Comparison of ENCODE assay signal across 17 mouse cellular contexts in the genomic region with DNA sequence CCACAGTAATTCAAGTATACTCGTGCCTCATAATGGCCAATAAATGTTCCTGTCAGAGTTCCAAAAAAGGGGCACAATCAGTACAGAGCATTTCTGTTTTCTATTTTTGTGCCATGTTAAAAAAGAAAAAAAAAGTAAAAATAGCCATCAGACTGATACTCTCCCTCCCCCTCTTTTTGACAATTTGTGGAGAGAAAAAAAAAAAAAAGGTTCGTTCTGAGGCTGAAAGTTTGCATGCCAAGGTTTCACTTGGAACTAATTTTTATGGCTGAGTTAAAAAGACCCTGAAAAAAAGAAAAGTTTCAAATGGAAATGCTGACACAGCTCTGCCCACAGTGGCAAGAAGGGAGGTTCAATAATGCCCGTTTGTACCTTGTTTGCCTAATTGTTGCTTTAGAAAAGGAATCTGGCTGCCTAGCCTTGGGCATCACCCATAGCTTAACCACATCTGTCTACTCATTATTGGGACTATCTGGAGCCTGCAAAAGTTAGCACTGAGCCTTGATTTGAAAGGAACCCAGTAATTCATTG.
"Had no signal": no experiment of that assay in that cellular context is flagged by ENCODE, and none has a peak within 500 bp of the region (broad histone marks: within the 10 kb centered on the region; RNA-seq: fewer than 3 reads in every experiment).

No protein-coding gene starts in this region.

- H3K27ac ChIP-seq: liver, embryonic 13.5 days; macrophage; midbrain, embryonic 10.5 days; midbrain, embryonic 13.5 days; stomach, postnatal 0 days had no signal

- H3K4me1 ChIP-seq: liver, embryonic 13.5 days; midbrain, embryonic 10.5 days; midbrain, embryonic 13.5 days had no signal

- H3K9me3 ChIP-seq: liver, embryonic 13.5 days; midbrain, embryonic 10.5 days; midbrain, embryonic 13.5 days had no signal

- H3K27me3 ChIP-seq: liver, embryonic 13.5 days; megakaryocyte, embryonic 14.5 days; midbrain, embryonic 13.5 days had no signal

- H3K4me3 ChIP-seq: liver, embryonic 13.5 days; megakaryocyte, embryonic 14.5 days; midbrain, embryonic 10.5 days; midbrain, embryonic 13.5 days had no signal

- DNase-seq: kidney, adult 18-20 months; kidney, adult 9 months; kidney, postnatal 14 days; kidney, postnatal 4 days; left cerebral cortex, postnatal 4 days; liver, embryonic 13.5 days; lung, adult 2 months; lung, postnatal 14 days; right cerebral cortex, postnatal 4 days; thymus, adult 2 months; thymus, postnatal 25 days had no signal

- ATAC-seq: midbrain, embryonic 13.5 days; midbrain, embryonic 16.5 days had no signal

- H3K36me3 ChIP-seq: liver, embryonic 13.5 days; midbrain, embryonic 10.5 days; midbrain, embryonic 13.5 days had no signal

- H3K4me2 ChIP-seq: liver, embryonic 13.5 days; midbrain, embryonic 13.5 days had no signal

- H3K9ac ChIP-seq: liver, embryonic 13.5 days; midbrain, embryonic 13.5 days had no signal
